Mouse (Mus musculus) heart, postnatal 0 days (tissue): ENCODE data around the gene Senp8. TPM values are rescaled to one million over a fixed set of nuclear protein-coding genes. Genes with fewer than 3 reads are reported as not detected.
"Not testable (repeated sequence)": the region's sequence is repeated elsewhere in the genome, so short reads cannot be mapped to it uniquely, and the experiment has no call there.

Experiments
- ATAC-seq: fragments of 200-750 bp; cut with Nextera tagmentation; 2 replicates; pipeline ENCODE4 v1.8.0; 2017; ENCODE audit warnings: low read depth, moderate number of reproducible peaks, moderate library complexity; ENCODE audit not compliant: insufficient read depth
- DNase-seq: peaks from one replicate; pipeline ENCODE4 v3.0.0-alpha.2; 2016; ENCODE audit warnings: low spot score
- H3K27ac ChIP-seq: fragments of 300-500 bp; sonication (generic); 2 replicates; pipeline ENCODE4 v1.5.1; 2014; ENCODE audit warnings: low read depth, mild to moderate bottlenecking
- H3K27me3 ChIP-seq: fragments of 300-500 bp; sonication (generic); 2 replicates; pipeline ENCODE4 v1.6.1; 2014; ENCODE audit warnings: low read length, mixed read lengths; ENCODE audit not compliant: control insufficient read depth, insufficient read depth
- H3K36me3 ChIP-seq: fragments of 300-500 bp; sonication (generic); replicated peaks from 2 replicates; pipeline ENCODE4 v1.6.1; 2014; ENCODE audit warnings: low read length, mixed read lengths; ENCODE audit not compliant: control insufficient read depth, insufficient read depth
- H3K4me1 ChIP-seq: fragments of 300-500 bp; sonication (generic); 2 replicates; pipeline ENCODE4 v1.6.1; 2014; ENCODE audit warnings: antibody characterized with exemption; ENCODE audit not compliant: control insufficient read depth, insufficient read depth
- H3K4me2 ChIP-seq: fragments of 300-500 bp; sonication (generic); 2 replicates; pipeline ENCODE4 v1.6.1; 2014; ENCODE audit warnings: low read depth, mild to moderate bottlenecking, low read length, moderate library complexity
- H3K4me3 ChIP-seq: fragments of 300-500 bp; sonication (generic); 2 replicates; pipeline ENCODE4 v1.5.1; 2014; ENCODE audit warnings: low read depth, low read length
- H3K9ac ChIP-seq: fragments of 300-500 bp; sonication (generic); replicated peaks from 2 replicates; pipeline ENCODE4 v1.6.1; 2014; ENCODE audit warnings: low read depth, low read length, mixed read lengths
- H3K9me3 ChIP-seq: fragments of 300-500 bp; sonication (generic); replicated peaks from 2 replicates; pipeline ENCODE4 v1.6.1; 2016; ENCODE audit warnings: low read length; ENCODE audit not compliant: control insufficient read depth
- CTCF ChIP-seq: IDR thresholded peaks from 2 replicates; pipeline ENCODE4 v1.5.1; 2016; ENCODE audit warnings: antibody characterized with exemption, control low read depth, low read depth
- EP300 ChIP-seq: IDR thresholded peaks from 2 replicates; pipeline ENCODE4 v1.6.1; 2016; ENCODE audit warnings: antibody characterized with exemption, low read depth
- WGBS: fragments of 180-500 bp; shearing (Covaris S2); extraction: QIAGEN DNeasy Blood & Tissue Kit; methylation state at CpG from one replicate; pipeline ENCODE4 v1.1.7; 2014; 5-methylcytosine and 5-hydroxymethylcytosine counted together
- polyA plus RNA-seq: library from polyadenylated mRNA; unstranded; fragments of >200 nt; fragmentation: Nextera tagmentation; extraction: Ambion mirVana; gene quantifications from 2 replicates; pipeline ENCODE4 v1.2.1, GENCODE M21; 2015
- total RNA-seq: library from RNA; depleted of rRNA; stranded (reverse); fragments of >200 nt; gene quantifications from 2 replicates; pipeline ENCODE4 v1.2.3, GENCODE M21; 2014; ENCODE audit warnings: low replicate concordance; rRNA removed

Gene Senp8
- total RNA-seq (5.2 and 26.7 TPM in 2 replicates), polyA plus RNA-seq (8.7 and 9.6 TPM in 2 replicates)

GRCm38 (mm10) chr9:59750267-59751065, at the start of gene Senp8, which contains the start of gene Myo9a:
Gene Senp8 (minus strand): TSS chr9:59750710.
Gene Myo9a (plus strand): TSS chr9:59750896.
- Histone ChIP-seq H3K9me3 (no peaks in the 10 kb centered on the region), H3K27me3 (no peaks in the 10 kb centered on the region), H3K36me3 (no peaks in the 10 kb centered on the region), H3K27ac (peak within 1 kb of the TSS; percentile 93), H3K4me2 (peak within 1 kb of the TSS; percentile 84), H3K9ac (peak within 1 kb of the TSS; percentile 82), H3K4me3 (peak within 1 kb of the TSS; percentile 96), H3K4me1 (peaks cover 7% of the 10 kb centered on the region)
- 2% methylated on average over 59 of the region's 59 CpGs for WGBS
- TF ChIP-seq EP300 (peak; percentile 60; the same call in 1 of the 2 replicates), CTCF (peak; percentile 30)
- ATAC-seq (peak; percentile 92), DNase-seq (peak; percentile 99)

- not testable (repeated sequence) for H3K4me2 ChIP-seq, H3K9me3 ChIP-seq, ATAC-seq, H3K27me3 ChIP-seq, H3K36me3 ChIP-seq, DNase-seq, H3K9ac ChIP-seq, H3K27ac ChIP-seq, H3K4me3 ChIP-seq, H3K4me1 ChIP-seq
- 91% methylated on average over 11 of the region's 13 CpGs for WGBS
Measured at GRCm38 (mm10) chr9:59766966-59767461, 16.5 kb upstream of the Senp8 start.

- DNase-seq (no peak), ATAC-seq (no peak)
- no peak overlapping the region for H3K9ac ChIP-seq
- no peaks in the 10 kb centered on the region for H3K4me1 ChIP-seq
- 34% methylated on average over 3 of the region's 3 CpGs for WGBS
- no peaks in the 10 kb centered on the region for H3K9me3 ChIP-seq
- H3K27me3 ChIP-seq, result no peaks in the 10 kb centered on the region
- no peak overlapping the region for H3K27ac ChIP-seq
- no peaks in the 10 kb centered on the region for H3K36me3 ChIP-seq
- no peak overlapping the region for H3K4me2 ChIP-seq
- H3K4me3 ChIP-seq, result no peak overlapping the region
- TF ChIP-seq EP300, result no peak
- TF ChIP-seq CTCF, result peak; percentile 52
Measured at GRCm38 (mm10) chr9:59760515-59760914, 10.0 kb upstream of the Senp8 start.

GRCm38 (mm10) chr9:59757016-59757415, 6.5 kb upstream of the Senp8 start:
- H3K4me2 ChIP-seq, H3K4me3 ChIP-seq, H3K27ac ChIP-seq, H3K36me3 ChIP-seq, H3K27me3 ChIP-seq, H3K9me3 ChIP-seq, DNase-seq, H3K4me1 ChIP-seq, H3K9ac ChIP-seq, ATAC-seq: not testable (repeated sequence)
- 100% methylated on average over 2 of the region's 3 CpGs for WGBS

- no peak overlapping the region for H3K4me2 ChIP-seq
- no peaks in the 10 kb centered on the region for H3K36me3 ChIP-seq
- WGBS, result 67% methylated on average over 2 of the region's 2 CpGs
- no peak for DNase-seq
- H3K4me1 ChIP-seq, result no peaks in the 10 kb centered on the region
- no peak overlapping the region for H3K9ac ChIP-seq
- no peak for ATAC-seq
- H3K27ac ChIP-seq, result no peak overlapping the region
- TF ChIP-seq CTCF (no peak), EP300 (no peak)
- no peak overlapping the region for H3K4me3 ChIP-seq
- no peaks in the 10 kb centered on the region for H3K27me3 ChIP-seq
- no peaks in the 10 kb centered on the region for H3K9me3 ChIP-seq
Measured at GRCm38 (mm10) chr9:59755199-59755598, 4.7 kb upstream of the Senp8 start.
